Mouse (Mus musculus) thymus, postnatal 10 days (tissue): ENCODE data around the gene Rimklb.
A peak's percentile ranks its signal among the peaks of the same experiment; 100 is the strongest.
"Not testable (repeated sequence)": the region's sequence is repeated elsewhere in the genome, so short reads cannot be mapped to it uniquely, and the experiment has no call there.

Experiments used
- DNase-seq, 2 experiments: peaks; one replicate each; pipeline ENCODE4 v3.0.0; 2021; ENCODE audit warnings: low spot score in 2 of 2

Gene Rimklb

DNA sequence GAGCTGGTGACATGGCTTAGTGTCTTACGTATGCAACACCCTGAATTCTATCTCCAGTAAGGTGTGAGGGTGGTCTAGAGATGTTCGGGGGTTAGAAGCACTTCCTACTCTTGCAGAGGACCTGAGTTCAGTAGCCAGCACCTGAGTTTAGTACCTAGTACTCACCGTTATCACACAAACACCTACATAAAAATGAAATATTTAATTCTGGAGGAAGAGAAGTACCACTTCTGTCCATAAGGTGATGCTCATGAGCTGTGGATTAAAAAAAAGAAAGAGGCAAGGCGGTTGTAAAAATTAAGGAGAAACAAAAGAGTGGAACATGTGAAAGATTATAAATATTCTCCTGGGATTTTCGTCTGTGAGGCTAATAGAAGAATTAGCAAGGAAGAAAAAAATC lies 2.1 kb downstream of the Rimklb start:
- no peak for DNase-seq

DNA sequence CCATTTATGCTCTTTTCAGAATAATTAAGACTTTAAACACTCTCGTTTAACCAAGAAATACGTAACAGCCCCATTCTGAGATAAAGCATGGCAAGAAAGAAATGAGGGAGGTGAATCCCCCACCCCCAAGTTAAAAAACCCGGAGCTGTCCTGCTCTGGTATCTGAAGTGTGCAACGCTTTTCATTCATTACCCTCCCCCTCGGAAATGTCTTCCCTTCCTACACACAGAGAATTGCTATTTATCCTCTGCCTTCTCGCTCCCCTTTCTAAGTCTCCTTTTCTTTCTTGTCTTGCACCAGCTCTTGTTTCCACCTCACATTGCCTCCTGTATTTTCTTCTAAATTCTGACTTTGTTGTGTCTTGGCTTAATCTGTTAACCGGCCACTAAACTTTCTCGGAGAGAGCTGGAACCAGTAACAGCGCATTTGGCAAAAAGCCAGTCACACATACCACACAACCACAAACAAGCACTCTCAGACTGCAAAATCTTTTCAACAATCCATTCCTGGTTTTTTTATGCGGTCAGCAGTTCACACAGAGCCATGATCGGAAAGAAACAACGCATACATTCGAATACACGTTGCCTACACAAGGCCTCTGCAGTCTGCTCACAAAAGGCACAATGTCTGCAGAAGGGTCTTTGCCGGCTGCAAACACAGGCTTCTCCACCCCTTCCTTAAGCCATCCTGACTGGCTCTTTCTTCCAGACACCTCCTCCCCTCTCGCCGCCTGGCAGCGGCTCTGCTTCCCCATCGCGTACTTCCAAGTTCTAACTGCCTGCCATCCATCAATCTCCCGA lies 3.3 kb downstream of the Rimklb start:
- no peak for DNase-seq

DNA sequence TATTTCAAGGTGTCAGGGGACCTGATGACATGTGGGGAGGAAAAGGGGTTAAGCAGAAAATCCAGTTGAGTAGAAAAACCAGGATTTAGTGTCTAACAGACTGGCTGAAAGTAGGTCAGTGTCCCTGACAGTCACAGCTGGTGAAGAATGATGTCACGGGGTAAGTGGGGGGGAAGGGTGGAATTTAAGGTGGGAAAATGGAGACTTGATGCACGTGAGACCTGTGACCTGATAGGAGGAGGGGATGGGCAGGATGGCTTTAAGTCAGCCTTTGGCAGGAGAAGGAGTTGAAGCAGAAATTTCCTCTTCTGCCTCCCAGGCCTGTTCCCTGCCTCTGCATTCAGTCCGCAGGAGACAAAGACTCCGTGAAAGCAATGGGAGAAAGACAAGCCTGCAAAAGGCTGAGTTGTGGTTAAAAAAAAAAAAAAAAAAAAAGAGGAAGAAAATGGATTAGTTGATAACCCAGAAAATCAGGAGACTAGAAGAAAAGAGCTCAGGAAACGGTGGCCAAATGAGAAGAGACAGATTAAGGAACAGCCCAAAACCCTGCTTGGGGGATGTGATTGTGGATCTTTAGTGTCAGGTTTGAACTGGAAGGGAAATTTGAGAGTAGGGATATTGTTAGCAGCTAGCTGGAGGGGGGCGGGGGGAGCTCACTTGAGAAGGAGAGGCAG lies 4.6 kb downstream of the Rimklb start:
- DNase-seq: no peak

DNA sequence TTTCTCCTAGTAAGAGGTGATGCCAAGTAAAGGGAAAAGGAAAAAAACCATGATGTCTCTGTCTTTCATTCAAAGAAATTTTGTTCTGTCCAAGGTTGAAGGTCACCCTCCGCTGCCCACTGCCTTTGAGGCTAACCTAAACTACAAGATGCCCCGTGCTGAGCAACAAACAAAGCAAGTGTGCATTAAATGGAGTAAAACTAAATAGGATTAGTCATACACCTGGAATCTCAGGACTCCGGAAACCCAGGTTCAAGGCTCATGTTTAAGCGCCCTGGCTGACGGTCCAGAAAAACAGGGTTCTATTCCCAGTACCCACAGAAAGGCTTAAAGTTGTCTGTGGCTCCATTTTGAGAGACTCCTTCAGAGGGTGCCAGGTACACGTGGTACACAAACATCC lies 6.1 kb downstream of the Rimklb start:
- DNase-seq: no peak

DNA sequence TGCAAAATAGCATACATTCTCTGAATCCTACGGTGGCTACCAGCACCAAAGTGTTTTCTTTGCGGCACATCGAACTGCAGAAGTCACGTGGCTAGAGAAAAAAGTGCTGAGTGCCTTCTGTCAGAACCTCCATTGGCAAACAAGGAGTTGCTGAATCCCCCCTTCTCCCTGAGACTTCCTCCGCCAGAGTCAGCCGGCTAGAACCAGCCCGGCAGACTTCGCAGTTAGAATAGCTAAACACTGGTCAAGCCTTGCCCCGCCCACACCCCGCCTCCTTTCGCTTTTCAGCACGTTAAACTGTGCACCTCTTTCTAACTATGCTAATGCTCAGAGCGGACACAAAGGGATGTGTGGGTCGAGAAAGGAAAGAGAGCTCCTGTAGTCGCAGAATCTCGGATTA lies 7.0 kb downstream of the Rimklb start:
- DNase-seq: no peak

DNA sequence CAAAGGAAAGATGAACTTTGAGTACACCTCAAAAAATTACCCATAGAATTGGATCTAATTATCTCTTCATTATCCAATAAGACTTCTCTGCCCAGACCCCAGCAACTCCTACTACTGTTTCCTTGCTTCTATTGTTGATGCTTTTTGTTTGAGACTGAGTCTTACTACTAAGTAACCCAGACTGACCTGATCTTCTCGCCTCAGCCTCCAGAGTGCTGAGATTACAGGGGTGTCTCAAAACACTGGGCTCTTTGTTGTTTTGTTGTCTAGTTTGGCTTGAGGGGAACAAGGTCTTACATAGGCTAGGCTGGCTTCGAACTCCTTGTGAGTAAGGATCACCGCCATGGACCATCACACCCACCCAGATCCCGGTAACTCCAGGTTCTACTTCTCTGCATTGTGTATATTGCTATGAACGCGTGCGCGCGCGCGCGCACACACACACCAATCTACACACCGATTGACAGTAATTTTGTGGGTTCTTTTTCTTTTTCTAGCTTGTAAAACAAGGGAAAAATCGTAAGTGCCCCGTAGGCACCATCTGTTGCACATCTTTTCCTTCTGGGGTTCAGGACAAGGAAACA lies 7.5 kb downstream of the Rimklb start:
- DNase-seq: no peak

DNA sequence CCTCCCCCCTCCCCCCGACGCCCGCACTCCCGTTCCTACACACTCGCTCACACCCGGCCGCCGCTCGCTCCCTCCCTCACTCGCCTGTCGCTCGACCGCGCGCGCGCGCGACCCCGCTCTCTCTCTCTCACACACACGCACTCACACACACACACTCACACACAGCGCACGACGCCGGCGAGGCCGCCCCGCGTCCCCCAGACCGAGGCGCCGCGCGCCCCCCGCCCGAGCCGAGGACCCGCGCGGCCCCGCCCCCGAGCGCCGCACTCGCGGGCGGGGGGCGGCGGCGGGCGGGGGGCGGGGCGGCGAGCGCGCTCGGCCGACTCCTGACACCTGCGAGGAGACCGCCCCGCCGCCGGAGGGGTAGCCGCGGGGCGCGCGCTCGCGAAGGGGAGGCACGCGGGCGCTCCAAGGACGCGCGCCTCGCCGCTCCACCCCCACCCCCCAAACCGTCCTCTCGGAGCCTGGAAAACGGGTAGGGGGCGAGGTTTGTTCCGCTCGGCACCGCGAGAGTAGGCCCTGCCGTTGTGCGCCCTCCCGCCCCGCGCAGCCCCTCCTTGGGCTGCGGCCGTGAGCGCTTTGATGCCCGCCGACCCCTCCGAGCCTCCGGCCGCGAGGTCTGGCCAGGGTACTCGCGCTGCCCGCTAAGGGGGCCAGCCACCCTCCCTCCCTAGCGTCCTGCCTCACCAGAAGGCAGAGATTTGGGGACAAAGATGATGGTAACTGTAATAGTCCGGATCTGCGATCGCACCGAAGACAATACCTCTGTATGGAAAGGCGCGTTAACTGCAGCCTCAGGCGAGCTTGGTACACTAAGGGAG lies 12.1 kb downstream of the Rimklb start:
- peak in 1 of 2 experiments; percentile 26 for DNase-seq

DNA sequence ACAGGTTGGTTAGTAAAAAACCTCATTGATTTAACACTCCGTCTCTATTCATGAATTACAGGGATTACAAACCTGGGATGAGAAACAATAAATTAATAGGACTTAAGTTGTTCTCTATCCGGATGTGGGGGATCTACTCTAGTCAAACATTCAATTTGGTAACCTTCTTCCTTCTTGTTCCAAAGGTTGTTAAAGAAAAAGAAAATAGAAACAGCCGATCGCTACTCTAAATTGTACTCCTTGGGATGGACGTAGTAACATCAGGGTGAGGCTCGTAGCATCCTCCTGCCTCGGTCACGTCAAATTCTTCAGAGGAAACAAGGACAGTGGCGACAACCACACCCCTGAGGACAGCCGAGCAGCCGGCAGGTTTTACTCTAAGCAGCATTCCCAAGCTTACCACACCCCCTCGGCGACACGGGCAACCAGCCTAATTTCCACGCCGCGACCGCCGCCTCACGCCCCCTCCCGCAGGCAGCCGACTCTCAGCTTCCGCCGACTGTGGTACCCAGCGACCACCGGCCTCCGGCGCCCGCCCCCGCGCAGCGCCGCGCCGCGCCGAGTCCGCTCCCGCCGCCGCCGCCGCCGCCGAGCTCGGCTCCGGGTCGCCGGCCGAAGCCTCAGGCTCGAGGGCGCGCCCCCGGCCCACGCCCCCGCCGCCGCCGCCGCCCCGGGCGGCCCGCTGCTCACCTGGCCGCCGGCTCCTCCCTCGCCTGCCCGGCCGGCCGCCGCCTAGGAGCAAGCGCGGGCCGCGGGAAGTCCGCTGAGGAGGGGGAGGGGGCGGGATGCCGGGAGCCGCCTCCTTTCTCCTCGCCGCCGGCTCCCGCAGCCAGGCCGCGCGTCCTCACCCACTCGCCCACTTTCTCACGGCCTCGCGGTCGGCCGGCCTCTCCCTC lies 12.9 kb downstream of the Rimklb start:
- DNase-seq: no peak

DNA sequence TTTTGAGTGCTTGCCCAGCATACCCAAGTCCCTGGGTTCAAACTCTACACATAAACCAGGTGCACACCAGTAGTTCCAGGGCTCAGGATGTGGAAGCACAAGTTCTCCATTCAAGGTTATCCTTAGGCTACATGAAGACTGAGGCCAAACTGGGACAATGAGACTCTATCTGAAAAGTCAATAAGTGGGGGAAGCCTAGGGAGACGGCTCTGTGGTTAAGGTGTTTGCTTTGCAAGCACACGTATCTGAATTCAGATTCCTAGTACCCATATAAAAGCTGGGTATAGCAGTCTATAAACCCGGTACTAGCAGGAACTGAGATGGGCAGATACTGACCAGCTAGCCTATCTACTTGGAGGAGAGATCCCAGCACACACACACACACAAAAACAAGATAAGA lies 20.5 kb downstream of the Rimklb start:
- no peak for DNase-seq

DNA sequence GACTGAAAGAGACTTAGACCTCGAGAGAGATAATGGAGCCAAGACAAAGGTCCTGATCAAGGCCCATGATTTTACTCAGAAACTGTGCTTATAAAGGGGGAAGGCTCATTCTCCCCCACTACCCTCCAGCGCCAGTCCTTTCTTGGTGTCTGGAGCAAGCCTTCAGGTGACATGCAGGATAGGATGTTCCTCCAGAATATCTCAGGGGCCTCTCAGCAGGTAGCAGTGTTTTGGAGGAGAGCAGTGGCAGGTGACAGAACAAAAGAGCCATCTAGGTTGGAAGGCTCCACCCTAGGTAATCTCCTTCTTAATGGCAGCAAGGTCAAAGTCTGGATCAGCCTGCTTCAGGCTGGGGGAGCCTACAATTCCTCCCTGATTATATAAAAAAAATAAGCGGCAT lies 27.1 kb downstream of the Rimklb start:
- DNase-seq: not testable (repeated sequence)

DNA sequence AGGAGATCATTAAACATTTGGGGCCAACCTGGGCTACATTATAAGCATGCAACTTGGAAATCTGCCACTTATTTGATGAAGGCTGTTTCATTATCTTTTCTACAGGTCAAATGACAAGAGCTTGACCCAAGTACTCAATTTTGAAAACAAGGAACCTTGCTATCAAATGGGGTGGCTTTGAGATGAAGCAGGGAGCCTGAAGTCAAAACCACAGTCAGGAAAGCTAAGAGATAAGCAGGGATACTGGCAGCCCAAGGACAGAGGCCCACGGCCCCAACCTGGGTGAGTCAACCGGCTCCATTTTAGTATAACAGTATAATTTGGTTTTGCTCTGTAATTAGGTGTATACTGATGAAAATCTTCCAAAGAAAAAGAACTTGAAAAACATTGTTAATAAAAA lies 28.3 kb downstream of the Rimklb start:
- DNase-seq: no peak

DNA sequence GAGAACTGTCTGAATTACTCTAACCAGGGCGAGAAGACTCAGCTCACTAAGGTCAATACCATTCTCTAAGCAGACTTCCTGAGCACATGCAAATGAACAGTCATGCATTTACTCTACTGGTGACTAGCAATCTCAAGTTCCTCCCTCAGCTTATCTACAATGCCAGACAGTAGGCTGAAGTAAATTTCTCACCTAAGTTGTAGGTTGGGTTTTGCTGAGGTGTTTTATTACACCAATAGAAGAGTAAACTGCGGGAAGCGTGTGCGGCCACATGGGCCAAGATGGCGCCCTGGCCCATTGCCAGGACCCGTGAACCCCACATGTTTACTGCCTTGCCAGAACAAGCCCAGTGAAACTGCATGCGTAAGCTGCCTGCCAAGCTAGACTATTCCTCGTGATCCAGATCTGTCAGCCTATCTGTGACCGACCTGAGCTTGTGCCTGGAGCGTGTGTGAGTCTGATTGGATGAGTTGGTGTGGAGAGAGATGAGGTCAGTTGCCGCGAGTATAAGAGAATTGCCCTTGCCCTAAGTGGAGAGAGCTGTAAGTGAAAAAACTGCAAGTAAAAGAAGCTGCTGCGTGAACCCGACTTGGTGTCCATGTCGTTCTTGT lies 29.4 kb downstream of the Rimklb start:
- DNase-seq: no peak

DNA sequence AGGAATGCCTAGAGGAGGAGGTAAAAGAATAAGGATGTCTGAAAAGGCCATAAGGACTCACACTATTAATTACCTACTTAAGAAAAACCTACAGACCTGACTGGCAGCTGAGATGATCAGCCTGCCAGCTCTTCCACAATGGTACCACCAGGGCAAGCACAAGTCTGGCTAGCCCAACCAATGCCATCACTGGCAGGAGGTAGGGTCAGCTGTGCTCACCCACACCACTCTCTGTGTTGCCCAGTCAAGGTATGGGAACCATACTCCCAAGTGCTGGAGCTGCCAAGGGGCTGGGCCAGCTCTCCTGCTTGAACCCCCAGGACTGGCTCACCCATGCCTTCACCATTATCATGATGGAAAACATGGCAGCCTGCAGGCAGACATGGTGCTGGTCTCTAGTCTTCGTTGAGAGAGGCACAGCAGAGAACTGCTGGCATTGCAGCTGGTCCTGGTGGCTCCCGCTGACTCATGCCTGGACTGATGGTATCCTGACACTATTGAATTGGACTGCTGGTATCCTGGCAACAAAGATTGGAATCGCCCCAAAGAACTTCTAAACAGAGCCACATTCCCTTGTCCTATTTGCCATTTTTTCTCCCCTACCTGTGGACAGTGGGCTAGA lies 32.4 kb downstream of the Rimklb start:
- DNase-seq: no peak

DNA sequence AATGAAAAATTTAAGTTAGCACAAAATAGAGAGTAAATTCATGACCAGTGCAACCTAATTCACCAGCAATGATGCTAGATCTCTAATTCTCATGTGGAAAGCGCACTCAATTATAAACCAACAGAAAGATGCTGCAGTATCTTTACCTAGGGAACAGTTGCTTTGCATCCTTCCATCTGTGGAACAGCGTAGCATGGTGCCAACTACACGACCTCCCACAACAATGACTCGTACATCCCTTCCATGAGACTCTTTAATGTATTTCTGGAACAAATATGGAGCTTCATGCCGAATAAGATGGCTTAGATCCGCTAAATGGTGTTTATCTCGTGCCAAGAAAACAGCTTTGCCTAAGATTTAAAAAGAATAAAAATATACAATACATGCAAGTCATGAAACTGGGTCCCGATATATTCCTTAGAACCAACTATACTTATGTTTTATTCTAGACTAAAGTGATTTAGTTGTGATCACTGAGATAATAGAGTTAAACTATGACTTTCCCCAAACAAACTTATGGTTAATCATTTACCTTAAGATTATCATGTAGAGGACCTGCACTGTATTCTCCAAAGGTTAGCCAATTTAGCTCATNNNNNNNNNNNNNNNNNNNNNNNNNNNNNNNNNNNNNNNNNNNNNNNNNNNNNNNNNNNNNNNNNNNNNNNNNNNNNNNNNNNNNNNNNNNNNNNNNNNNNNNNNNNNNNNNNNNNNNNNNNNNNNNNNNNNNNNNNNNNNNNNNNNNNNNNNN lies 39.4 kb downstream of the Rimklb start:
- no peak for DNase-seq

DNA sequence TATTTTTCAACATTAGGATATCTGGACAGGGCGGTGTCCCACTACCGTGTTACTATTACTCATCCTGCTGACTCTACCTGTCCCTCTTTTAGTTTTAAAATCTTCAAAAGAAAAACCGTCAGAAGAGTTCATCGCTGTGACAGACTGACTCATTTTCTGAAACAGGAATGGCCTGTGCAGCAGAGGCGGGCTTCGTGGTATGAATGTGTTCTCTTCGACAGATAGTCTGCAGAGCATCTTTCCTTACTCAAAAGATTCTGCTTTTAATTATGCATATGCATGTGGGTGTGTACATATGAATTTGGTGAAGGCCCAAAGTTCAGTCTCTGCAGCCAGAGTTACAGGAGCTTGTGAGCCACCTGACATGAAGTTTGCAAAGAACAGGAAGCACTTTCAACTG lies 50.7 kb downstream of the Rimklb start:
- DNase-seq: no peak

DNA sequence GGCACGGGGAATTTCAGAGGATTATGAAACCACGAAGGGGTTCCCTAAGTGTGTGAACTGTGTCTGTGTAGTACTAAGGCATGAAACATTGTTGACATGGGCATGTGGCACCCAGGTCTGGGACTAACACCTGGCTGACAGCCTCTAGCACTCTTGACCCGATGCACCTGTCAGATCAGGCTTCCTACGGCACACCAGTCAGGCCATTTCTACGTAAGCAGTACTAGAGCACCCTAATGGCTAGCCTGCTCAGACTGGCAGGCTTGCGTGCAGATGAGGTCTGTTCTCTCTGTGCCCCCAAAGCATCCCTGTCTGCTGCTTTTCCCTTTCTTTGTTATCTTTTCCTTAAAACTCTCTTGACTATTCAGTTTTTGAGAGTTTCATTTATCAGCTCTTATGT lies 53.3 kb downstream of the Rimklb start:
- no peak for DNase-seq

DNA sequence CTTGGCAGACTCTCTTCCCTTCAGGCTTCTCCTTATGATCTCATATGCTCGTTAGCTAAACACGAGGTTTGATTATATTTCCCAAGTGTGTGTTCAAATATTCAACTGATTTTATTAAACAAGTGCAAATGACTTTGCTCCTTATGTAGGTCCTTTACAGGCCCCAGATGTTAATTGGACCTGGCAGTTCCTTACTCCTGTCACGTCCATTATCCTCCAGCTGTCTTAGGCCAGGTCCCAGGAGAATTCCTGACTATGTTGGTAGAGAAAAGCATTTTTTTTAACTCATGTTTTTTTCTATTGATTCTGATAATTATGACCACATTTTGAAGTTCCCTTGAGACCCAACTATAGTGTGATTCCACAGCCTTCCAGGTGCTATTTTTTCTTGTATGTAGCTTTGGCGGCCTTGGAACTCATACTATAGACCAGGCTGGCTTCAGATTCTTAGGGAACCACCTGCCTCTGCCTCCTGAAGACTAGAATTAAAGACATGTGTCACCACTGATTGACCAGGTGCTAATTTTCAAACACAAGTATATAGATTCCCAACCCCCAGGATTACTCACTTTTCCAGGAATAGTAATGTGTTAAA lies 57.8 kb downstream of the Rimklb start:
- DNase-seq: no peak

DNA sequence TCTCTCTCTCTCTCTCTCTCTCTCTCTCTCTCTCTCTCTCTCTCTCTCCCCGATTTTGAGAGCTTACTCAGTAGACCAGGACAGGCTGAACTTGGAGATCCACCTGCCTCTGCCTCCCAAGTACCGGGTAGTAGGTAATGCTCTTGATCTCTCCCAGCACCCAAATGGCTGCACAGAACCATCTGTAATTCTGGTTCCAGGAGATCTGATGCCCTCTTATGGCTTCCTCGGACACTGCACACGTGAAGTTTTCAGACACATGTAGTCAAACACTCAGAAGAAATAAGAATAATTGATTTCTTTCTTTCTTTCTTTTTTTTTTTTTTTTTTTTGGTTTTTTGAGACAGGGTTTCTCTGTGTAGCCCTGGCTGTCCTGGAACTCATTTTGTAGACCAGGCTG lies 59.3 kb downstream of the Rimklb start:
- DNase-seq: no peak

DNA sequence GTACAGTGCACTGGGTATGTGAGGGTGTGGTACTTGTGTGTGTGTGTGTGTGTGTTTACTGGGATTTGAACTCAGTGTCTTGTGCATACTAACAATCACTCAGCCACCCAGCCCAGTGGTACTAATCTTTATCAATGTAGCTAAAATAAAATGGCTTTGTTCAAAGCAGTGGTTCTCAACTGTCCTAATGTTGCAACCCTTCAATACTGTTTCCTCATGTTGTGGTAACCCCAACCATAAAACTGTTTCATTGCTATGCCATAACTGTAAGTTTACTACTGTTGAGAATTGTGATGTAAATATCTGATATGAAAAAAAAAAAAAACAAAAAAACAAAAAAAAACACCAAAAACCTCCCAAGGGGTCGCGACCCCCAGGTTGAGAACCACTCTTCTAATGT lies 63.3 kb downstream of the Rimklb start:
- no peak for DNase-seq
